Mouse (Mus musculus): ENCODE results near the gene Kcnc2.

DNA sequence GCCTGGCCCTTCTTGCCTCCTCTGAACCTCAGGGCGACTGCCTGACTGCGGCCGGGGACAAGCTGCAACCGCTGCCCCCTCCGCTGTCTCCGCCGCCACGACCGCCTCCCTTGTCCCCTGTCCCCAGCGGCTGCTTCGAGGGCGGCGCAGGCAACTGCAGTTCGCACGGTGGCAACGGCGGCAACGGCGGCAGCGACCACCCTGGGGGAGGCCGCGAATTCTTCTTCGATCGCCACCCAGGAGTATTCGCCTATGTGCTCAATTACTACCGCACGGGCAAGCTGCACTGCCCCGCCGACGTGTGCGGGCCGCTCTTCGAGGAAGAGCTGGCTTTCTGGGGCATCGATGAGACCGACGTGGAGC is 863 bp downstream of the Kcnc2 start:
- TF ChIP-seq CTCF (IDR thresholded peaks at IDR 0.05; ENCODE audit: low read depth) (no peak), EP300 (IDR thresholded peaks at IDR 0.05; ENCODE audit: low read depth) (no peak)

Data from liver, embryonic 14.5 days (tissue).